Mouse (Mus musculus) limb, embryonic 15.5 days (tissue): Measurements from ENCODE around the gene Efcab10. TPM values are rescaled to one million over a fixed set of nuclear protein-coding genes. Genes with fewer than 3 reads are reported as not detected.

Source experiments
- ATAC-seq: fragments of 200-750 bp; cut with Nextera tagmentation; 2 replicates; pipeline ENCODE4 v1.8.0; 2017; ENCODE audit warnings: low read depth, moderate TSS enrichment; ENCODE audit not compliant: insufficient number of reproducible peaks, low FRiP score, low TSS enrichment
- H3K27ac ChIP-seq: fragments of 300-500 bp; sonication (generic); 2 replicates; pipeline ENCODE4 v1.5.1; 2015; ENCODE audit warnings: moderate library complexity, mild to moderate bottlenecking, inconsistent platforms
- H3K27me3 ChIP-seq: fragments of 300-500 bp; sonication (generic); 2 replicates; pipeline ENCODE4 v1.6.1; 2015; ENCODE audit warnings: inconsistent platforms
- H3K36me3 ChIP-seq: fragments of 300-500 bp; sonication (generic); 2 replicates; pipeline ENCODE4 v1.6.1; 2015; ENCODE audit warnings: inconsistent platforms
- H3K4me1 ChIP-seq: fragments of 300-500 bp; sonication (generic); 2 replicates; pipeline ENCODE4 v1.6.1; 2015; ENCODE audit warnings: inconsistent platforms
- H3K4me2 ChIP-seq: fragments of 300-500 bp; sonication (generic); 2 replicates; pipeline ENCODE4 v1.6.1; 2015; ENCODE audit warnings: mild to moderate bottlenecking, inconsistent platforms
- H3K4me3 ChIP-seq: fragments of 300-500 bp; sonication (generic); 2 replicates; pipeline ENCODE4 v1.5.1; 2015; ENCODE audit warnings: mild to moderate bottlenecking, inconsistent platforms
- H3K9ac ChIP-seq: fragments of 300-500 bp; sonication (generic); 2 replicates; pipeline ENCODE4 v1.6.1; 2015; ENCODE audit warnings: inconsistent platforms
- H3K9me3 ChIP-seq: fragments of 300-500 bp; sonication (generic); 2 replicates; pipeline ENCODE4 v1.6.1; 2016; ENCODE audit warnings: inconsistent platforms
- WGBS: fragments of 180-500 bp; shearing (Covaris S2); methylation state at CpG from one replicate; pipeline ENCODE4 v1.1.7; 2015; 5-methylcytosine and 5-hydroxymethylcytosine counted together
- polyA plus RNA-seq: library from polyadenylated mRNA; unstranded; fragments of >200 nt; fragmentation: Nextera tagmentation; extraction: Ambion mirVana; gene quantifications from 2 replicates; pipeline ENCODE4 v1.2.1, GENCODE M21; 2015

Gene Efcab10
- polyA plus RNA-seq, 1 experiment from 2014 or later, result not detected

GRCm38 (mm10) chr12:33433812-33434211 is 39.2 kb downstream of the Efcab10 start:
- no peaks in the 10 kb centered on the region for H3K27me3 ChIP-seq
- H3K4me1 ChIP-seq, result peaks cover 6% of the 10 kb centered on the region; the same call in 1 of the 2 replicates
- no peak overlapping the region for H3K9ac ChIP-seq
- ATAC-seq, result no peak
- H3K36me3 ChIP-seq, result peaks cover 20% of the 10 kb centered on the region
- H3K4me2 ChIP-seq, result no peak overlapping the region
- no peak overlapping the region for H3K4me3 ChIP-seq
- 83% methylated on average over 9 of the region's 9 CpGs for WGBS
- no peaks in the 10 kb centered on the region for H3K9me3 ChIP-seq
- no peak overlapping the region for H3K27ac ChIP-seq

GRCm38 (mm10) chr12:33434758-33435157 is 40.1 kb downstream of the Efcab10 start:
- WGBS, result 96% methylated on average over 4 of the region's 4 CpGs
- ATAC-seq, result no peak
- H3K27ac ChIP-seq, result no peak overlapping the region
- no peaks in the 10 kb centered on the region for H3K9me3 ChIP-seq
- H3K4me1 ChIP-seq, result peaks cover 6% of the 10 kb centered on the region; the same call in 1 of the 2 replicates
- no peak overlapping the region for H3K4me2 ChIP-seq
- H3K36me3 ChIP-seq, result peaks cover 21% of the 10 kb centered on the region
- H3K27me3 ChIP-seq, result no peaks in the 10 kb centered on the region
- H3K9ac ChIP-seq, result no peak overlapping the region
- no peak overlapping the region for H3K4me3 ChIP-seq

Other genes starting within 250 kb of the Efcab10 start
- gene Atxn7l1, start 247.2 kb upstream of the Efcab10 start, polyA plus RNA-seq, result 10.9 and 12.2 TPM in 2 replicates
- gene Twistnb, start 34.8 kb downstream of the Efcab10 start, polyA plus RNA-seq, result 50.3 and 55.0 TPM in 2 replicates